26 mouse cellular contexts compared by ENCODE assay signal in the genomic region with DNA sequence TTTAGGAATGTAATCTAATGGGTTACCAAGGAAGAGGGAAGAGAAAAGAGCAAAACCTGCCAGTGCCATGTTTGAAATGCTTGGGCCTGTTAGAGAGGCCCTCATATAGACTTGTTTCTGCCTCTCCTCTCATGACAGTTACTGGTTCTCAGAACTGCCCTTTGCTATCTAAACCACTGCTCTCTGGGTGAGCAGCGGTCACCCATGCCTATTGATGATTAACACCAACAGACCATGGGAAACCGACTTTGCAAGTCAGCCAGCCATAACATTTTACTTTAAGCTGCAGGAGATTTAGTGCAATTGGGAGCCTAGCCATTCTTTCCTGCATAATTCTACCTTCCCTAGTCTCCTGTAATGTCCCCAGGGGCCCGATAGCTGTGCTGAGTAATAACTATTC. TPM values are rescaled to one million over a fixed set of nuclear protein-coding genes. Genes with fewer than 3 reads are reported as not detected.
A peak's percentile ranks its signal among the peaks of the same experiment; 100 is the strongest.
DNase-seq lines count a peak whose midpoint lies in the region; ATAC-seq lines count a peak whose summit lies in the region.
"Had no signal": no experiment of that assay in that cellular context is flagged by ENCODE, and none has a peak within 500 bp of the region (broad histone marks: within the 10 kb centered on the region; RNA-seq: fewer than 3 reads in every experiment).

No protein-coding gene starts in this region.

- no peaks in the 10 kb centered on the region for H3K27me3 ChIP-seq in intestine, embryonic 15.5 days (replicated peaks)
- no peaks in the 10 kb centered on the region for H3K27me3 ChIP-seq in liver, embryonic 15.5 days
- H3K27me3 ChIP-seq: forebrain, embryonic 12.5 days; heart, embryonic 13.5 days had no signal

- peak; percentile 60; the same call in 1 of the 2 replicates for ATAC-seq in intestine, embryonic 15.5 days
- ATAC-seq in liver, embryonic 15.5 days (ENCODE audit: insufficient read depth): peak; percentile 53; the same call in 1 of the 2 replicates
- ATAC-seq: hindbrain, postnatal 0 days had no signal

- H3K4me2 ChIP-seq in intestine, embryonic 15.5 days (replicated peaks): no peak overlapping the region
- H3K4me2 ChIP-seq in liver, embryonic 15.5 days: no peak overlapping the region
- H3K4me2 ChIP-seq: forebrain, embryonic 12.5 days; heart, embryonic 13.5 days had no signal

- DNase-seq in kidney, adult 9 months: peak; percentile 90
- peak; percentile 61 to 82 for DNase-seq in kidney, postnatal 36 days
- DNase-seq in embryo, embryonic 9.5 days (ENCODE audit: extremely low spot score): no peak
- no peak for DNase-seq in layer of hippocampus, postnatal 10 days (ENCODE audit: low spot score in 2 of 2)
- DNase-seq in adipocyte (ENCODE audit: low spot score): no peak
- DNase-seq in layer of hippocampus, postnatal 14 days (ENCODE audit: low spot score in 2 of 2): no peak
- DNase-seq: cerebellum, adult 9-10 months; embryo, embryonic 11 days; lung, postnatal 10 days; midbrain, embryonic 14.5 days; right cerebral cortex, adult 18-20 months; spleen, adult 18-20 months had no signal

- no peak overlapping the region for H3K9ac ChIP-seq in intestine, embryonic 15.5 days
- no peak overlapping the region for H3K9ac ChIP-seq in liver, embryonic 15.5 days
- H3K9ac ChIP-seq: forebrain, embryonic 12.5 days; heart, embryonic 13.5 days had no signal

- no peaks in the 10 kb centered on the region for H3K36me3 ChIP-seq in intestine, embryonic 15.5 days
- H3K36me3 ChIP-seq in liver, embryonic 15.5 days (replicated peaks): no peaks in the 10 kb centered on the region
- H3K36me3 ChIP-seq: forebrain, embryonic 12.5 days; heart, embryonic 13.5 days had no signal

- H3K4me1 ChIP-seq in intestine, embryonic 15.5 days (replicated peaks): 0 out of 2 replicates have a peak, but pooled peaks cover 4% of the 10 kb centered on the region
- peaks cover 17% of the 10 kb centered on the region for H3K4me1 ChIP-seq in liver, embryonic 15.5 days (replicated peaks)
- H3K4me1 ChIP-seq: forebrain, embryonic 12.5 days had no signal

- H3K9me3 ChIP-seq in intestine, embryonic 15.5 days: no peaks in the 10 kb centered on the region
- no peaks in the 10 kb centered on the region for H3K9me3 ChIP-seq in liver, embryonic 15.5 days (replicated peaks)
- H3K9me3 ChIP-seq: forebrain, embryonic 12.5 days; heart, embryonic 13.5 days had no signal

- 58% methylated on average over 3 of the region's 3 CpGs for WGBS in intestine, embryonic 15.5 days
- WGBS in liver, embryonic 15.5 days (ENCODE audit: insufficient replicate concordance): 30% methylated on average over 3 of the region's 3 CpGs

- peak overlapping the region; percentile 17; the same call in 1 of the 2 replicates for H3K27ac ChIP-seq in intestine, embryonic 15.5 days
- H3K27ac ChIP-seq in liver, embryonic 15.5 days (replicated peaks): peak overlapping the region; percentile 1; the same call in 1 of the 2 replicates
- H3K27ac ChIP-seq: forebrain, embryonic 12.5 days; heart, embryonic 13.5 days; hindbrain, postnatal 0 days had no signal

- H3K4me3 ChIP-seq in intestine, embryonic 15.5 days (replicated peaks): no peak overlapping the region
- no peak overlapping the region for H3K4me3 ChIP-seq in liver, embryonic 15.5 days (replicated peaks)
- H3K4me3 ChIP-seq: forebrain, embryonic 12.5 days; heart, embryonic 13.5 days had no signal

RNA-seq across cellular contexts. Expression of a gene that starts 6.5 kb away (rescaled TPM):
- polyA plus RNA-seq in intestine, embryonic 15.5 days (2015; fragmentation: Nextera tagmentation; extraction: Ambion mirVana): not detected in 2 replicates
- polyA plus RNA-seq in liver, embryonic 15.5 days (2015; fragmentation: Nextera tagmentation; extraction: Ambion mirVana): 0.18 and 0.31 TPM in 2 replicates
- total RNA-seq in layer of hippocampus, postnatal 10 days (2021): not detected
- total RNA-seq in layer of hippocampus, postnatal 14 days (2021): not detected
- total RNA-seq: gastrocnemius, postnatal 4 days; hindbrain, postnatal 0 days; layer of hippocampus, adult 8-10 months; left cerebral cortex, postnatal 10 days; megakaryocyte, adult 5-6 weeks had no signal
- polyA plus RNA-seq: C2C12; forebrain, embryonic 12.5 days; heart, embryonic 13.5 days; hindbrain, postnatal 0 days; midbrain, embryonic 14.5 days; stomach, embryonic 14.5 days; thymus, postnatal 0 days had no signal

RNA-seq across cellular contexts. Expression of a gene that starts 12.5 kb away (rescaled TPM):
- 0.24 TPM in 1 of 2 replicates, not detected in the other for polyA plus RNA-seq in intestine, embryonic 15.5 days (2015; fragmentation: Nextera tagmentation; extraction: Ambion mirVana)
- 0.39 and 1.0 TPM in 2 replicates for polyA plus RNA-seq in liver, embryonic 15.5 days (2015; fragmentation: Nextera tagmentation; extraction: Ambion mirVana)
- not detected for total RNA-seq in layer of hippocampus, postnatal 10 days (2021)
- total RNA-seq in layer of hippocampus, postnatal 14 days (2021): not detected
- total RNA-seq: gastrocnemius, postnatal 4 days; hematopoietic stem cell, adult 5-6 weeks; hindbrain, postnatal 0 days; layer of hippocampus, adult 8-10 months; left cerebral cortex, postnatal 10 days had no signal
- polyA plus RNA-seq: C2C12; forebrain, embryonic 12.5 days; heart, embryonic 13.5 days; hindbrain, postnatal 0 days; limb, embryonic 14.5 days; midbrain, embryonic 14.5 days; stomach, embryonic 14.5 days; thymus, postnatal 0 days had no signal

RNA-seq across cellular contexts. Expression of a gene that starts 18.2 kb away (rescaled TPM):
- not detected in 2 replicates for polyA plus RNA-seq in intestine, embryonic 15.5 days (2015; fragmentation: Nextera tagmentation; extraction: Ambion mirVana)
- polyA plus RNA-seq in liver, embryonic 15.5 days (2015; fragmentation: Nextera tagmentation; extraction: Ambion mirVana): 0.74 and 0.82 TPM in 2 replicates
- not detected for total RNA-seq in layer of hippocampus, postnatal 10 days (2021)
- total RNA-seq in layer of hippocampus, postnatal 14 days (2021): not detected
- total RNA-seq: gastrocnemius, postnatal 4 days; hematopoietic stem cell, adult 5-6 weeks; hindbrain, postnatal 0 days; layer of hippocampus, adult 8-10 months; left cerebral cortex, postnatal 10 days had no signal
- polyA plus RNA-seq: forebrain, embryonic 12.5 days; heart, embryonic 13.5 days; hindbrain, postnatal 0 days; midbrain, embryonic 14.5 days; stomach, embryonic 14.5 days; thymus, postnatal 0 days had no signal

RNA-seq across cellular contexts. Expression of a gene that starts 24.2 kb away (rescaled TPM):
- polyA plus RNA-seq in intestine, embryonic 15.5 days (2015; fragmentation: Nextera tagmentation; extraction: Ambion mirVana): 0.18 and 0.24 TPM in 2 replicates
- 1.2 and 1.3 TPM in 2 replicates for polyA plus RNA-seq in liver, embryonic 15.5 days (2015; fragmentation: Nextera tagmentation; extraction: Ambion mirVana)
- total RNA-seq in layer of hippocampus, postnatal 10 days (2021): not detected
- not detected for total RNA-seq in layer of hippocampus, postnatal 14 days (2021)
- total RNA-seq: gastrocnemius, postnatal 4 days; hematopoietic stem cell, adult 5-6 weeks; hindbrain, postnatal 0 days; layer of hippocampus, adult 8-10 months; left cerebral cortex, postnatal 10 days had no signal
- polyA plus RNA-seq: forebrain, embryonic 12.5 days; hindbrain, postnatal 0 days; midbrain, embryonic 14.5 days; stomach, embryonic 14.5 days; thymus, postnatal 0 days had no signal

RNA-seq across cellular contexts. Expression of a gene that starts 34.1 kb away (rescaled TPM):
- not detected in 2 replicates for polyA plus RNA-seq in intestine, embryonic 15.5 days (2015; fragmentation: Nextera tagmentation; extraction: Ambion mirVana)
- 1.9 and 2.2 TPM in 2 replicates for polyA plus RNA-seq in liver, embryonic 15.5 days (2015; fragmentation: Nextera tagmentation; extraction: Ambion mirVana)
- total RNA-seq in layer of hippocampus, postnatal 10 days (2021): not detected
- total RNA-seq in layer of hippocampus, postnatal 14 days (2021): not detected
- total RNA-seq: hematopoietic stem cell, adult 5-6 weeks; hindbrain, postnatal 0 days; left cerebral cortex, postnatal 10 days had no signal
- polyA plus RNA-seq: hindbrain, postnatal 0 days; stomach, embryonic 14.5 days; thymus, postnatal 0 days had no signal

Comparison
In these comparisons a context has a peak if more than half of its experiments do, and no peak if none do; other contexts are left out.
1. DNase-seq: peak in kidney, adult 9 months (single experiment) and kidney, postnatal 36 days (2 of 2); none in embryo, embryonic 9.5 days (single experiment), layer of hippocampus, postnatal 10 days (0 of 2), adipocyte (single experiment) and layer of hippocampus, postnatal 14 days (0 of 2).